Mouse (Mus musculus) megakaryocyte, embryonic 14.5 days (primary cell): ENCODE data around the gene Gm4707. TPM values are rescaled to one million over a fixed set of nuclear protein-coding genes. Genes with fewer than 3 reads are reported as not detected.
"Not testable (repeated sequence)": the region's sequence is repeated elsewhere in the genome, so short reads cannot be mapped to it uniquely, and the experiment has no call there.

Experiments used
- H3K27me3 ChIP-seq: replicated peaks from 2 replicates; pipeline ENCODE3; 2012; ENCODE audit warnings: inconsistent platforms
- H3K36me3 ChIP-seq: replicated peaks from 2 replicates; pipeline ENCODE3; 2012; ENCODE audit warnings: low read length, inconsistent platforms, mixed read lengths
- H3K4me1 ChIP-seq: 2 replicates; pipeline ENCODE4 v1.6.1; 2012; ENCODE audit warnings: inconsistent platforms
- H3K4me3 ChIP-seq: replicated peaks from 2 replicates; pipeline ENCODE3; 2012; ENCODE audit warnings: moderate library complexity, mild to moderate bottlenecking, inconsistent platforms
- H3K9me3 ChIP-seq: 2 replicates; pipeline ENCODE4 v1.6.1; 2012; ENCODE audit warnings: inconsistent platforms
- FLI1 ChIP-seq: IDR thresholded peaks from 2 replicates; pipeline ENCODE4 v1.6.1; 2012; ENCODE audit warnings: low read length, inconsistent platforms, mixed read lengths
- GATA1 ChIP-seq: IDR thresholded peaks from 3 replicates; pipeline ENCODE4 v1.6.1; 2012; ENCODE audit warnings: mixed read lengths, low read length, inconsistent platforms, borderline replicate concordance
- polyA plus RNA-seq: library from polyadenylated mRNA; stranded (reverse); fragments of >175 nt; gene quantifications from 2 replicates; pipeline ENCODE4 v1.2.3, GENCODE M21; 2012; ENCODE audit warnings: low replicate concordance; ENCODE audit not compliant: insufficient read depth

The Gm4707 gene
- polyA plus RNA-seq, 1 experiment = 0.15 TPM

GRCm38 (mm10) chr17:71483418-71484060, 23.8 kb upstream of the Gm4707 start:
- no peak for TF ChIP-seq GATA1
- no peak for TF ChIP-seq FLI1
- peaks cover 2% of the 10 kb centered on the region for H3K27me3 ChIP-seq
- H3K36me3 ChIP-seq = no peaks in the 10 kb centered on the region

GRCm38 (mm10) chr17:71479381-71479901, 19.7 kb upstream of the Gm4707 start:
- Histone ChIP-seq H3K36me3 (no peaks in the 10 kb centered on the region), H3K4me3 (no peak overlapping the region), H3K4me1 (peaks cover 13% of the 10 kb centered on the region), H3K9me3 (no peaks in the 10 kb centered on the region), H3K27me3 (peaks cover 2% of the 10 kb centered on the region)
- no peak for TF ChIP-seq FLI1
- no peak for TF ChIP-seq GATA1

More at GRCm38 (mm10) chr17:71483418-71484060, 23.8 kb upstream of the Gm4707 start:
- Histone ChIP-seq H3K4me3 (no peak overlapping the region), H3K9me3 (no peaks in the 10 kb centered on the region), H3K4me1 (peaks cover 26% of the 10 kb centered on the region)

GRCm38 (mm10) chr17:71477481-71477880, 17.8 kb upstream of the Gm4707 start:
- H3K27me3 ChIP-seq = peaks cover 2% of the 10 kb centered on the region
- no peaks in the 10 kb centered on the region for H3K9me3 ChIP-seq
- H3K36me3 ChIP-seq = no peaks in the 10 kb centered on the region
- peaks cover 29% of the 10 kb centered on the region for H3K4me1 ChIP-seq
- no peak for TF ChIP-seq FLI1
- TF ChIP-seq GATA1 = no peak
- no peak overlapping the region for H3K4me3 ChIP-seq

GRCm38 (mm10) chr17:71476346-71477020, 16.8 kb upstream of the Gm4707 start:
- no peak for TF ChIP-seq FLI1
- TF ChIP-seq GATA1 = no peak
- H3K4me1 ChIP-seq = peaks cover 37% of the 10 kb centered on the region
- peak overlapping the region; percentile 28 for H3K4me3 ChIP-seq
- H3K36me3 ChIP-seq = no peaks in the 10 kb centered on the region
- peaks cover 2% of the 10 kb centered on the region for H3K27me3 ChIP-seq
- H3K9me3 ChIP-seq = no peaks in the 10 kb centered on the region

- Histone ChIP-seq H3K36me3 (no peaks in the 10 kb centered on the region), H3K27me3 (no peaks in the 10 kb centered on the region), H3K9me3 (no peaks in the 10 kb centered on the region), H3K4me1 (peaks cover 42% of the 10 kb centered on the region), H3K4me3 (peak overlapping the region; percentile 98)
- no peak for TF ChIP-seq FLI1
- TF ChIP-seq GATA1 = no peak
These were observed 16.0 kb upstream of the Gm4707 start for GRCm38 (mm10) chr17:71475705-71476089.

- no peak for TF ChIP-seq FLI1
- TF ChIP-seq GATA1 = no peak
- peaks cover 45% of the 10 kb centered on the region for H3K4me1 ChIP-seq
- H3K4me3 ChIP-seq = peak within 1 kb of the TSS; percentile 98
- peaks cover 3% of the 10 kb centered on the region for H3K36me3 ChIP-seq
- H3K9me3 ChIP-seq = no peaks in the 10 kb centered on the region
- H3K27me3 ChIP-seq = no peaks in the 10 kb centered on the region
These were observed 15.3 kb upstream of the Gm4707 start, which contains the start of gene Smchd1 for GRCm38 (mm10) chr17:71474762-71475704. Gene Smchd1 (minus strand): TSS chr17:71475343.

GRCm38 (mm10) chr17:71474128-71474527, 14.4 kb upstream of the Gm4707 start:
- no peaks in the 10 kb centered on the region for H3K27me3 ChIP-seq
- peak overlapping the region; percentile 98 for H3K4me3 ChIP-seq
- TF ChIP-seq FLI1 (no peak), GATA1 (no peak)
- no peaks in the 10 kb centered on the region for H3K9me3 ChIP-seq
- H3K36me3 ChIP-seq = peaks cover 7% of the 10 kb centered on the region
- H3K4me1 ChIP-seq = peaks cover 45% of the 10 kb centered on the region

- no peaks in the 10 kb centered on the region for H3K9me3 ChIP-seq
- H3K36me3 ChIP-seq = peaks cover 12% of the 10 kb centered on the region
- no peaks in the 10 kb centered on the region for H3K27me3 ChIP-seq
- TF ChIP-seq FLI1 (no peak), GATA1 (no peak)
- H3K4me1 ChIP-seq = peaks cover 52% of the 10 kb centered on the region
- no peak overlapping the region for H3K4me3 ChIP-seq
These were observed 11.5 kb upstream of the Gm4707 start for GRCm38 (mm10) chr17:71471261-71471660.

GRCm38 (mm10) chr17:71460312-71460711, 594 bp upstream of the Gm4707 start:
- no peak for TF ChIP-seq FLI1
- TF ChIP-seq GATA1 = no peak
- H3K4me3 ChIP-seq = no peak overlapping the region
- H3K27me3 ChIP-seq = no peaks in the 10 kb centered on the region
- H3K4me1 ChIP-seq = peaks cover 11% of the 10 kb centered on the region
- H3K9me3 ChIP-seq = peaks cover 3% of the 10 kb centered on the region
- H3K36me3 ChIP-seq = peaks cover 83% of the 10 kb centered on the region

GRCm38 (mm10) chr17:71457361-71457760, 2.4 kb downstream of the Gm4707 start:
- Histone ChIP-seq H3K36me3 (peaks cover 78% of the 10 kb centered on the region), H3K4me1 (peaks cover 11% of the 10 kb centered on the region)
- not testable (repeated sequence) for H3K27me3 ChIP-seq, H3K9me3 ChIP-seq, H3K4me3 ChIP-seq
